9 mouse cellular contexts compared by ENCODE assay signal in the genomic region with DNA sequence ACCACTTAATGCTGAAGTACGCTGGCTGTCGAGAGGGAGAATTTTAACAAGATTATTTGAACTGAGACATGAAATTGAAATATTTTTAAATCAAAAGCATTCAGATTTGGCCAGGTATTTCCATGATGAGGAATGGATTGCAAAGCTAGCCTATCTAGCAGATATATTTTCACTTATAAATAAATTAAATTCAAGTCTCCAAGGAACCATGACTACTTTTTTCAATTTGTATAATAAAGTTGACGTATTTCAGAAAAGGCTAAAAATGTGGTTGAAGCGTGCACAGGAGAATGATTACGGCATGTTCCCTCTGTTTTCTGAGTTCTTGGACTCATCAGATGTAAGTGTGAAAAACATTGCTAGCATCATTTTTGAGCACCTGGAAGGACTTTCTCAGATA. TPM values are rescaled to one million over a fixed set of nuclear protein-coding genes. Genes with fewer than 3 reads are reported as not detected.
DNase-seq lines count a peak whose midpoint lies in the region; ATAC-seq lines count a peak whose summit lies in the region.
"Had no signal": no experiment of that assay in that cellular context is flagged by ENCODE, and none has a peak within 500 bp of the region (broad histone marks: within the 10 kb centered on the region; RNA-seq: fewer than 3 reads in every experiment).

A gene (plus strand): TSS at position 301 of the 400 bp plus-strand sequence.

- H3K4me3 ChIP-seq in lung, embryonic 16.5 days (ENCODE audit: low read length), result no peak within 1 kb of the TSS
- no peak within 1 kb of the TSS for H3K4me3 ChIP-seq in embryonic facial prominence, embryonic 11.5 days (ENCODE audit: low read depth, low read length)
- H3K4me3 ChIP-seq in hindbrain, embryonic 14.5 days (replicated peaks; ENCODE audit: low read length), result no peak within 1 kb of the TSS
- H3K4me3 ChIP-seq in neural tube, embryonic 13.5 days, result no peak within 1 kb of the TSS

- ATAC-seq in lung, embryonic 16.5 days (ENCODE audit: low read depth), result no peak
- no peak for ATAC-seq in embryonic facial prominence, embryonic 11.5 days (replicated peaks; ENCODE audit: insufficient number of reproducible peaks, low FRiP score, low TSS enrichment, low read depth)
- no peak for ATAC-seq in hindbrain, embryonic 14.5 days (ENCODE audit: low FRiP score)
- ATAC-seq in neural tube, embryonic 13.5 days (ENCODE audit: low read depth), result no peak

- DNase-seq in lung, postnatal 10 days, result no peak
- DNase-seq in embryonic facial prominence, embryonic 11.5 days (ENCODE audit: low spot score), result no peak
- DNase-seq in hindbrain, embryonic 14.5 days (ENCODE audit: low spot score), result no peak
- DNase-seq in urinary bladder, postnatal 14 days (ENCODE audit: low spot score), result no peak
- DNase-seq in retina, embryonic 14.5 days (ENCODE audit: low spot score), result no peak
- no peak for DNase-seq in thymus, postnatal 25 days
- DNase-seq: left cerebral cortex, postnatal 4 days had no signal

- H3K9me3 ChIP-seq in lung, embryonic 16.5 days (ENCODE audit: control insufficient read depth, low read length), result no peaks in the 10 kb centered on the region
- no peaks in the 10 kb centered on the region for H3K9me3 ChIP-seq in embryonic facial prominence, embryonic 11.5 days (replicated peaks; ENCODE audit: control insufficient read depth, low read length)
- no peaks in the 10 kb centered on the region for H3K9me3 ChIP-seq in hindbrain, embryonic 14.5 days (ENCODE audit: control insufficient read depth, low read length)
- no peaks in the 10 kb centered on the region for H3K9me3 ChIP-seq in neural tube, embryonic 13.5 days

- no peak within 1 kb of the TSS for H3K9ac ChIP-seq in lung, embryonic 16.5 days (ENCODE audit: low read length)
- no peak within 1 kb of the TSS for H3K9ac ChIP-seq in embryonic facial prominence, embryonic 11.5 days (replicated peaks; ENCODE audit: low read length)
- no peak within 1 kb of the TSS for H3K9ac ChIP-seq in hindbrain, embryonic 14.5 days
- H3K9ac ChIP-seq in neural tube, embryonic 13.5 days, result no peak within 1 kb of the TSS

- WGBS in lung, embryonic 16.5 days, result 93% methylated on average over 5 of the region's 5 CpGs
- WGBS in embryonic facial prominence, embryonic 11.5 days, result 95% methylated on average over 5 of the region's 5 CpGs
- 94% methylated on average over 5 of the region's 5 CpGs for WGBS in hindbrain, embryonic 14.5 days
- WGBS in neural tube, embryonic 13.5 days, result 96% methylated on average over 5 of the region's 5 CpGs

- H3K36me3 ChIP-seq in lung, embryonic 16.5 days (ENCODE audit: control insufficient read depth, insufficient read depth, low read length), result peaks cover 3% of the 10 kb centered on the region; the same call in 1 of the 2 replicates
- no peaks in the 10 kb centered on the region for H3K36me3 ChIP-seq in embryonic facial prominence, embryonic 11.5 days (replicated peaks; ENCODE audit: control insufficient read depth, insufficient read depth, low read depth, low read length)
- peaks cover 29% of the 10 kb centered on the region for H3K36me3 ChIP-seq in hindbrain, embryonic 14.5 days (replicated peaks; ENCODE audit: control insufficient read depth, insufficient read depth)
- peaks cover 10% of the 10 kb centered on the region for H3K36me3 ChIP-seq in neural tube, embryonic 13.5 days

- 0 out of 2 replicates have a peak, but pooled peaks cover 2% of the 10 kb centered on the region for H3K4me1 ChIP-seq in lung, embryonic 16.5 days (replicated peaks; ENCODE audit: control insufficient read depth, insufficient read depth, low read length)
- H3K4me1 ChIP-seq in embryonic facial prominence, embryonic 11.5 days (ENCODE audit: control insufficient read depth, insufficient read depth, low read length), result no peaks in the 10 kb centered on the region
- peaks cover 13% of the 10 kb centered on the region for H3K4me1 ChIP-seq in hindbrain, embryonic 14.5 days (replicated peaks; ENCODE audit: control insufficient read depth, insufficient read depth, low read length)
- H3K4me1 ChIP-seq in neural tube, embryonic 13.5 days (replicated peaks), result peaks cover 17% of the 10 kb centered on the region

- no peaks in the 10 kb centered on the region for H3K27me3 ChIP-seq in lung, embryonic 16.5 days (ENCODE audit: control insufficient read depth, insufficient read depth, low read depth, low read length)
- no peaks in the 10 kb centered on the region for H3K27me3 ChIP-seq in embryonic facial prominence, embryonic 11.5 days (ENCODE audit: control insufficient read depth, insufficient read depth, low read length)
- no peaks in the 10 kb centered on the region for H3K27me3 ChIP-seq in hindbrain, embryonic 14.5 days (ENCODE audit: control insufficient read depth, insufficient read depth, low read length)
- H3K27me3 ChIP-seq in neural tube, embryonic 13.5 days, result no peaks in the 10 kb centered on the region

- H3K4me2 ChIP-seq in lung, embryonic 16.5 days (ENCODE audit: low read depth, low read length), result no peak within 1 kb of the TSS
- H3K4me2 ChIP-seq in embryonic facial prominence, embryonic 11.5 days (ENCODE audit: low read depth, low read length), result no peak within 1 kb of the TSS
- H3K4me2 ChIP-seq in hindbrain, embryonic 14.5 days (replicated peaks), result no peak within 1 kb of the TSS
- H3K4me2 ChIP-seq in neural tube, embryonic 13.5 days, result no peak within 1 kb of the TSS

- no peak within 1 kb of the TSS for H3K27ac ChIP-seq in lung, embryonic 16.5 days (ENCODE audit: low read length)
- no peak within 1 kb of the TSS for H3K27ac ChIP-seq in embryonic facial prominence, embryonic 11.5 days (replicated peaks; ENCODE audit: low read depth, low read length)
- H3K27ac ChIP-seq in hindbrain, embryonic 14.5 days, result no peak within 1 kb of the TSS
- no peak within 1 kb of the TSS for H3K27ac ChIP-seq in neural tube, embryonic 13.5 days (replicated peaks)

RNA-seq across cellular contexts. Expression of the gene that starts here (rescaled TPM):
- polyA plus RNA-seq in lung, embryonic 16.5 days (2015; fragmentation: Nextera tagmentation; extraction: Ambion mirVana), result 21.0 and 22.7 TPM in 2 replicates
- polyA plus RNA-seq in embryonic facial prominence, embryonic 11.5 days (2014; fragmentation: Nextera tagmentation; extraction: Ambion mirVana), result 13.3 and 15.8 TPM in 2 replicates
- polyA plus RNA-seq in hindbrain, embryonic 14.5 days (2014; fragmentation: Nextera tagmentation; extraction: Ambion mirVana), result 14.0 and 18.1 TPM in 2 replicates
- polyA plus RNA-seq in neural tube, embryonic 13.5 days (2015; fragmentation: Nextera tagmentation; extraction: Ambion mirVana), result 18.6 and 18.8 TPM in 2 replicates
